Mouse (Mus musculus) testis, postnatal 10 days (tissue): ENCODE measurements at regions not wholly inside any gene's neighbourhood (a gene's known extent, or its start where the extent isn't known, plus 50 kb on each side); places are given as distances from the start of the nearest gene placed in this dataset.

Source experiments
- DNase-seq: peaks from one replicate; pipeline ENCODE4 v3.0.0; 2021; ENCODE audit warnings: low spot score

DNA sequence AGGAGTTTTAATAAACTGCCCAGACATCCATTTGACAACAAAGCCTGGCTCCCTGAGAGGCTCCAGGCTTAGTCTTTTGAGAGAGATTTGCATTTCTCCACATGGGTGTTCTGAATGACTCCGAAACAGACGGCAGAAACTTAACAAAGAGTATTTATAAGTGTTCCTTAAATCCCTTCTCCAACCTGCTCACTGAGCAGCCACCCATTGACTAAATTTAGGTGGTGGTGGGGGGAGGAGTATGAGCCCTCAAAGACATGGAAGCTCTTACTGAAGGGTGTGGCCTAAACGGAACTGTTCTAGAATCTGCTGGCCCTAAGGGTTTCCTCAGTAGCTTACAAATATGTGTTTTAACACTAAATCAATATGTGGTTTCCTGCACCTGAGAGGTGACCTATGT is 158.5 kb downstream of the Dyrk2 start:
- no peak for DNase-seq

DNA sequence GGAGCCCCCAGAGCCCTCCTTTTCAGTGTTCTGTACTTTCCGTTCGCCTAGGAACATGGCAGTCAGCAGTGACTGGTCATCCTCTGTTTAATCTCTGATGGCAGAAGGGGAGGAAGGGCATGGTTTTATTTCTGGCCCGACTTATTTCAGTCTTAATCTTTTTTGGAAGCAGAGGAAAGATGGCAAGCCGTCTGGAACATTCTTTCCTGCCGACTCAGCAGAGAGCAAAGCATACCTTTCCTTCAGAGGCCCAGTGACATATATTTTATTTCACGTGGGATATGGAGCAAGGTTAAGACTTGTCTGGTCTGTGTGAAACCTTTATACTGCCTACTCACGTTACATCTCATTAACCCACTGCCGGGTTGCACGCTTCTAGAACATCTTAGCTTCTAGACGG is 158.1 kb downstream of the Dyrk2 start:
- DNase-seq: no peak

DNA sequence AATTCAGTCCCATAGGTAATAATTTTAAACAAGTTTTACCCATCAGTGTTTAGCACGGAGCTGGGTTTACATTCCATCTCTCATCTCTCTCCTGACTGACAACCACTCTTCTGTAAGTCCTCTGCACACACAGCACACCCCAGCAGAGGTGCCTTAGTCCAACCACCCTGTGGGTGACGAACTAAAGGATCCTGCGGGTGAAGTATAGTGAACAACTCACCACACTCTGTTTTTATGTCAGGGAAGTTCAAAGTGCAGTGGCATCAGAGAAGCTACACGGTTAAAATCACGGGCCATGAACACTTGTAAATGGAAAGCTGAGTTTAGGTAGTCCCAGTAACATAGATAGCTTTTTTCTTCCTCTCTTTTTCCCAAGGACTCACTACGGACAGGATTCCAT is 157.1 kb downstream of the Dyrk2 start:
- DNase-seq: no peak

DNA sequence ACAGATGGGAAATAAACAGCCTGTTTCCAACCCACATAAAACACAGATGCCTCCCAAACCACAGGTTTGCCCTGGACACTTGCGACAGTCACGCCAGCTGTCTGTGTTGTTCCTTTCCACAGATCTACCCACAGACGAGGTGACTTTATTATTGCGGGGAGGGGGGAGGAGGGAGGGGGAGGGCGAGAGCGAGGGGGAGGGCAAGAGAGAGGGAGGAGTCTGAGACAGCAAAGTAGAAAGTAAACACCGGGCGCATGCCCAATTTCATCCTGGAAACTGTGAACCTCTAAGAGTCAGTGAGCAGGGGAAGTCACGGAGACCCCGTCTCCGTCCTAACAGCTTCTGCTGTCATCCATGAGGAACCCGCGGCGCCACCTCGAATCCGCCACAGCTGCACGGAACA is 155.8 kb downstream of the Dyrk2 start:
- DNase-seq: no peak

DNA sequence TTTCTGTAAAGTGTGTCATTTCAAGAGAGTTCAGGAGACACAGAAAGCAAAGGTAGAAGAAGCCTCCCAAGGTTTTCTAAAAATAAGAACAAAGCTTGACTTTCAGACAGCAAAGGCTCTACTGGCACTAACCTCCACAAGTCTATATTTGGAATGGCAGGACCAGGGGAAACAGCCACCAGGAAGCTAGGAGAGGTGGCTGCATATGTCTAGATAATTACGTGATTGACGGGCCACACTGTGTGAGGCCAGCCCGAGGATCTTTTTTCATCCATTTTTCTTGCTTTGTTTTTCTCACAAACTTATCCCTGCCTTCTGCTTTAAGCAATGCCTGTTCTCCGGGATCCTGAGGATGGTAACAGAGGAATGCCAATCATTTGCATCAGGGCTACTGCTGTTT is 155.4 kb downstream of the Dyrk2 start:
- no peak for DNase-seq

GRCm38 (mm10) chr10:118720630-118721029 is 149.4 kb downstream of the Dyrk2 start:
- DNase-seq: no peak

DNA sequence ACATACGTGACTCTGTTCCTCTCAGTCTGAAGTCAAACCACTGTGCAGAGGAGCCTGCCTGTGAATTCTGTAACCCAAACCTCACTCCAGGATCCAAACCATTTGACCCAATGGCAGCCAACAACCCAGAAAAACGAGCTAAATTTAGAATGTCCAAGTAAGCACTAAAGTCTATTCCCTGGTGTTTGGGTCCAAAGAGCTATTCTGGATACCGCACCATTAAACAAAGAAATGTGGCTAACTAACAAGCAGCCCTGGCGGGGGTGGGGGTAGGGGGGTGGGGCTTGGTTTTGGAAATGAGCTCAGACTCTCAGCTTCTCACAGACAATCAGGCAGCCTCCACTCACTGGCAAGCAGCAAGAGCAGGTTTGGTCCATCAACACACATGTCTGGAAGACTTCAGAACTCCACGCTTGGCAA is 147.9 kb downstream of the Dyrk2 start:
- no peak for DNase-seq

GRCm38 (mm10) chr10:118722671-118723070 is 147.3 kb downstream of the Dyrk2 start:
- no peak for DNase-seq

DNA sequence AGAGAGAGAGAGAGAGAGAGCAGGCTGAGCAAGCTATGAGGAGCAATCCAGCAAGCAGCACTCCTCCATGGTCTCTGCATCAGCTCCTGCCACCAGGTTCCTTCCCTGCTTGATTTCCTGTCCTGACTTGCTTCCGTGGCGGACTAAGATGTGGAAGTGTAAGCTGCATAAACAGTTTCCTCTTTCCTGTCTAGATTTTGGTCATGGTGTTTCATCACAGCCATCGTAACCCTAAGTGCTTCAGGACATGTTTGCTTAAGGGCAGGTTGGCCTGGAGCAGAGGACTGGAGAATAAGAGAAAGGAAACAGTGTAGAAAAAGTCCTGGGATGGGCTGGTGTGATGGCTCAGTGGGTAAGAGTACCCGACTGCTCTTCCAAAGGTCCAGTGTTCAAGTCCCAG is 133.9 kb downstream of the Dyrk2 start:
- DNase-seq: no peak

GRCm38 (mm10) chr10:118737064-118737463 is 132.9 kb downstream of the Dyrk2 start:
- DNase-seq: no peak

DNA sequence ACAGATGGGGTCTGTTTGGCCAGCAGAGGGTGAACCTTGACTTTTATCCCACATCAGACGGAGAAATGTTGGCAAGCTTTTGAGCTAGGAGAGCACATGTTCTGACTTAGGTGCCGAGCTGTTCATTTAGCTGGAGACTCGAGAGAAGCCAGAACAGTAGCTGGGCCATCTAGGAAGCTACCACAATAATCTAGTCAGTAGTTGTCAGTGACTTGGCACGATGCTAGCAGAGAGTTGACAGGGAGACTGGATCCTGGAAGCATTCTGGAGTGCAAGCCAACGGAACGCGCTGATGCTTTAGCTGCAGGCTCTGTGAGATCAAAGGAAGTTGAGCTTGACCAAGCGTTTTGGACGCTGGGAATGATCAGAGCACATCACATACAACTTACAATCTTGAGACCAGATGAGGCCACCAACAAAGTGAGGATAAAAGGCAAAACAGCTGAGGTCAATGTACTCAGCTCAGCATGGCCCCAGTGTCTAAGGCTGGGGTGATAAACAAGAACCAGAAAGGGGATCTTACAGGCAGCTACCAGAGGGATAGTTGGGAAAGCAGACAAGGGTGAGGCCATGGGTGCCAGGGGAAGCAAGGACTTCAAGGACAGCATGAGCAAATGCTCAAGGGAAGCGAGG is 130.0 kb downstream of the Dyrk2 start:
- no peak for DNase-seq

DNA sequence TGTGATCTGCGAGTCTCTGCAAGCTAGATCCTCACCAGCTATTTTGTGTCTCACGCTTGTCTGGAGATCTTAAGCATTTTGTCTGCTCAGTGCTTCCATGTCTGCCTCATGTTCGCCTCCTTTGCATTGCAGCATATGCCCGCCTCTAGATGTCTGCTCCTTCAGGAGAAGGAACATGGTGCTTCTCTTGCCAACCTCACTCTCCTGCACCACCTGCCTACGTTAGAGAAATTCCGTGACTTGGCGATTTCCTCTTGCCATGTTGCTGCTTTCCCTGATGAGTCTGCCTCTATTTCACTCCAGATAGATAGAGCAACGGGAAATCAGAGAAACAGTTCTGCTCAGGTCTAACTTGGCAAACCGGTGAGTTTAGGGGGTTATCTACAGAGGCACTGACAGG is 126.2 kb downstream of the Dyrk2 start:
- no peak for DNase-seq

- DNase-seq: no peak
These were observed 123.2 kb downstream of the Dyrk2 start for GRCm38 (mm10) chr10:118746719-118747395.

DNA sequence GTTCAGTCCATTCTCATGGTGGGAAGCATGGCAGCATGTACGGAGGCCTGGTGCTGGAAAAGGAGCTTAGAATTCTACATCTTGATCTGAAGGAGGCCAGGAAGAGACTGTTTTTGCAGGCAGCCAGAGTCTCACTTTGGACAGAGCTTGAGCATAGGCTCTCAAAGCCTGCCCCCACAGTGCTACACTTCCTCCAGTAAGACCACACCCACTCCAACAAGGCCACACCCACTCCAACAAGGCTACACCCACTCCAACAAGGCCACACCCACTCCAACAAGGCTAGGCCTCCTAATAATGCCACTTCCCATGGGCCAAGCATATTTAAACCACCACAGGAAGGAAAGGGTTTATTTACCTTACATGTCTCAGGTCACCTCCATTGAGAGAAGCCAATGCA is 121.0 kb downstream of the Dyrk2 start:
- no peak for DNase-seq

DNA sequence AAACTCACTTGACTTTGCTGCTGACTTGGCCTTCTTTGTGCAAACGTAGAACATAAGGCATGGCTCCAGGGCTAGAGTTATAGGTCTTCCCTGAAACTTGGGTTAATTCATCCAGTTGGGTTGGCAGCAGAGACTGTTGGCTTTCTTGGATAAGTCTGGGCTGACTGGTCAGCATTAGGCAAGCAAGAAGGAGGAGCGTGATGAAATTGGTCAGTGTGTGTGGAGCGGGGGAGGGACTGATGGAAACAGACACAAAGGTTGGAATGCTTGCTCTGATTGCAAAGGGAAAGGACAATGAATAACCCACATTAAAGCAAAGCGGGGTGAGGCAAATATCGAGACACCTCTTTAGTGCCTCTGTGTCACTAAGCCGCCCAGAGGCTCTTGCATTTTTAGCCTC is 120.3 kb downstream of the Dyrk2 start:
- DNase-seq: no peak

DNA sequence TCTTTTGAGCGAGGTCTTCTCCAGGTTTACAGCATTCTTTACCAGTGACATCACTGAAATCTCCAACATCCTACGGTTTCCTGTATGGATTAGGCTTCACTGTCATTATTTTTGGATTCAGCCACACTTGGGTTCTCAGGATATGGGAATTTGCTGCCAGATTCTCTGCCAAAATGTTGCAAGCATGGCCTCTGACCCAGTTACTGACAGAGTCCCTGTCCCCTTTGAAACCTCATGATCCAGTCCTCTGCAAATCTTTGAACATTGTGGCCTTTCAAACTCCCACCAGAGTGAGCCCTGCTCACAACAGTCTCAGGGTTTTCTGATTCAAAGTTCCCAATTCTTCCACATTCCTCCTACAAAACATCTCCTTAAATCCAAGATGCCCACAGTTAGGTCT is 118.9 kb downstream of the Dyrk2 start:
- DNase-seq: no peak

GRCm38 (mm10) chr10:118753061-118753775 is 116.8 kb downstream of the Dyrk2 start:
- DNase-seq: no peak

- DNase-seq: no peak
These were observed 115.2 kb downstream of the Dyrk2 start for GRCm38 (mm10) chr10:118754791-118755190.

- DNase-seq: no peak
These were observed 111.1 kb downstream of the Dyrk2 start for GRCm38 (mm10) chr10:118758825-118759471.

DNA sequence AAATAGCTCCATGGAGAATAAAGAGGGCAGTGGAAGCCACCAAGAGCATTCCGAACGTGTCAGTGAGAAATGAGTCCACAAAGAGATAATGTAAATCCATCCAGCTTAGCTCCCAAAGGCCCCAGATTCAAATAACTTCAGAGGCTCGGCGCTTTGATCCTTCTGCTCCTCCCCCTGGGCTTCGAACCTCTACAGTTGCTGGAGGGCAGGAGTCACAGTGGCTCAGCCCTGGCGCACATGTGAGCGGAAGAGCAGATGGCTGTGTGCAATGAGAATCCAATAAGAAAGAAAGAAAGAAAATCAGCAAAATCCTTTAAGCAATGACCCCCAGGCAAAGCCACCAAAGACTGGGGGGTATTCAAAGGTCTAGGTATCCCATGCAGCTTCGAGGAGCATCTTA is 109.6 kb downstream of the Dyrk2 start:
- DNase-seq: no peak

GRCm38 (mm10) chr10:118761101-118761868 is 108.7 kb downstream of the Dyrk2 start:
- DNase-seq: no peak

- DNase-seq: no peak
These were observed 105.0 kb downstream of the Dyrk2 start for GRCm38 (mm10) chr10:118765051-118765450.
